Mouse (Mus musculus): ENCODE data around the gene Tor4a.

DNA sequence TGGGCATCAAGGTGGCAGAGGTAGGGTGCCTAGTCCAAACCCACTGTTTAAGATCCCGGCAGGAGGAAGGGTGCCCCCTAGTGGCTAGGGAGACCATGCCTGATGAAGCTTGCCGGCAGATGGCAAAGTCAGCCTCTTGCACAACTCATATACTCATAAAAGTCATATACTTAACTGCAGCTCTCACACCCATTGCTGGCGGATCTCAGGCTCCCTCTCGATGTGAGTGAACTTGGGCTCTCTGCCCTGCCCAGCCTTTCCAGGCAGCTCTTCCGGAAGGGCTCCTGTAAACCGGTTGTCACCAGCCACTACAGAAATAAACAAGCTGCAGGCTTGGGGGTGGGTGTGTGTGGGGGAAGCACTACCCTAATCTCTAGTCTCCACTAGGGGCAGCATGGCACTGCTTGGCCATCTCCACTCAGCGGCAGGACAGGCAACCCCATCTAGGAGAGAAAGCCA, 31.8 kb upstream of the Tor4a start:
- peak; percentile 78 for TF ChIP-seq CTCF (IDR thresholded peaks at IDR 0.05; ENCODE audit: extremely low read depth, insufficient read length, insufficient replicate concordance, low read depth, low read length)
- TF ChIP-seq POLR2A (IDR thresholded peaks at IDR 0.05; ENCODE audit: low read depth, low read length) = 0 out of 2 replicates have a peak, but pooled peaks have one; percentile 32

Data from small intestine, adult 2 months (tissue).